In the genomic region with DNA sequence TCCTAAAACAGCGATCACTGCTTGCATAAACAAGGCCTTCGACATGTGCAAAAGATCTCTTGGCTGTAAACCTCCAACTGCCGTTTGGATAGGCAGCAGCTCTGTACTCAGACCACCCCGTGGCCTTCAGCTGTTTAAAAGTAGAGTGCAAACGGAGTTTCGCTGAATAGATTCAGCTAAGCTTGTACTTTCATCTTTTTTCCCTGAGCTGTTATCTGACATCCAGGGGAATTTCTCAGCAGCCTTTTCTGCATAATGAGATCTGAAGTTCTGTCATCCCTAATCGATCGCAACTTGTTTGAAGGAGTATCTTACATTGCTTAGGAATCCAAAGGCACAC, we compare ENCODE assay signal across 15 mouse cellular contexts.
DNase-seq lines count a peak whose midpoint lies in the region; ATAC-seq lines count a peak whose summit lies in the region.
"Had no signal": no experiment of that assay in that cellular context is flagged by ENCODE, and none has a peak within 500 bp of the region (broad histone marks: within the 10 kb centered on the region; RNA-seq: fewer than 3 reads in every experiment).

No protein-coding gene starts in this region.

- WGBS in lung, embryonic 16.5 days: 38% methylated on average over 8 of the region's 8 CpGs
- WGBS in intestine, embryonic 14.5 days: 40% methylated on average over 8 of the region's 8 CpGs

- ATAC-seq in lung, embryonic 16.5 days (ENCODE audit: low read depth): peak; percentile 86
- ATAC-seq in intestine, embryonic 14.5 days (replicated peaks; ENCODE audit: low FRiP score, low TSS enrichment, low read depth): no peak
- ATAC-seq: forebrain, embryonic 16.5 days had no signal

- DNase-seq in gastrocnemius, postnatal 10 days: peak; percentile 6
- DNase-seq in gastrocnemius, postnatal 36 days: no peak
- DNase-seq in lung, postnatal 25 days (ENCODE audit: low spot score): no peak
- DNase-seq in intestine, embryonic 14.5 days (ENCODE audit: low spot score): no peak
- DNase-seq in skeletal muscle tissue, adult 2 months (ENCODE audit: low read depth, low spot score): peak; percentile 15
- DNase-seq in urinary bladder, postnatal 25 days (ENCODE audit: low spot score): no peak
- DNase-seq in heart, postnatal 14 days: no peak
- DNase-seq: cerebellum, postnatal 10 days; heart, adult 18-20 months had no signal

- H3K4me1 ChIP-seq in lung, embryonic 16.5 days (replicated peaks; ENCODE audit: control insufficient read depth, insufficient read depth, low read length): no peaks in the 10 kb centered on the region
- H3K4me1 ChIP-seq in intestine, embryonic 14.5 days (replicated peaks; ENCODE audit: control insufficient read depth, insufficient read depth, low read length): no peaks in the 10 kb centered on the region
- H3K4me1 ChIP-seq: hindbrain, embryonic 13.5 days; kidney, embryonic 15.5 days; liver, embryonic 15.5 days; neural tube, embryonic 12.5 days had no signal

- no peaks in the 10 kb centered on the region for H3K36me3 ChIP-seq in lung, embryonic 16.5 days (ENCODE audit: control insufficient read depth, insufficient read depth, low read length)
- no peaks in the 10 kb centered on the region for H3K36me3 ChIP-seq in intestine, embryonic 14.5 days (ENCODE audit: control insufficient read depth, insufficient read depth, low read length)
- H3K36me3 ChIP-seq: hindbrain, embryonic 13.5 days; kidney, embryonic 15.5 days; liver, embryonic 15.5 days; neural tube, embryonic 12.5 days had no signal

- no peak overlapping the region for H3K27ac ChIP-seq in lung, embryonic 16.5 days (ENCODE audit: low read length)
- no peak overlapping the region for H3K27ac ChIP-seq in intestine, embryonic 14.5 days (ENCODE audit: low read depth)
- H3K27ac ChIP-seq: hindbrain, embryonic 13.5 days; kidney, embryonic 15.5 days; liver, embryonic 15.5 days; neural tube, embryonic 12.5 days had no signal

- no peaks in the 10 kb centered on the region for H3K27me3 ChIP-seq in lung, embryonic 16.5 days (ENCODE audit: control insufficient read depth, insufficient read depth, low read depth, low read length)
- H3K27me3 ChIP-seq in intestine, embryonic 14.5 days (replicated peaks; ENCODE audit: control insufficient read depth, insufficient read depth, low read length): no peaks in the 10 kb centered on the region
- H3K27me3 ChIP-seq: hindbrain, embryonic 13.5 days; kidney, embryonic 15.5 days; liver, embryonic 15.5 days; neural tube, embryonic 12.5 days had no signal

- no peak overlapping the region; the same call in 1 of the 2 replicates for H3K4me3 ChIP-seq in lung, embryonic 16.5 days (ENCODE audit: low read length)
- no peak overlapping the region for H3K4me3 ChIP-seq in intestine, embryonic 14.5 days (ENCODE audit: low read depth, low read length)
- H3K4me3 ChIP-seq: hindbrain, embryonic 13.5 days; kidney, embryonic 15.5 days; liver, embryonic 15.5 days; neural tube, embryonic 12.5 days had no signal

- intact Hi-C loops in gastrocnemius, postnatal 36 days (cut with DNase I): no loop called here
- intact Hi-C loops in heart, postnatal 14 days (cut with DNase I): no loop called here

- peak overlapping the region; percentile 27; the same call in 1 of the 2 replicates for H3K4me2 ChIP-seq in lung, embryonic 16.5 days (ENCODE audit: low read depth, low read length)
- peak overlapping the region; percentile 1; the same call in 1 of the 2 replicates for H3K4me2 ChIP-seq in intestine, embryonic 14.5 days (ENCODE audit: low read length)
- H3K4me2 ChIP-seq: hindbrain, embryonic 13.5 days; kidney, embryonic 15.5 days; liver, embryonic 15.5 days; neural tube, embryonic 12.5 days had no signal

- H3K9me3 ChIP-seq in lung, embryonic 16.5 days (ENCODE audit: control insufficient read depth, low read length): no peaks in the 10 kb centered on the region
- H3K9me3 ChIP-seq in intestine, embryonic 14.5 days (ENCODE audit: control insufficient read depth, low read length): no peaks in the 10 kb centered on the region
- H3K9me3 ChIP-seq: hindbrain, embryonic 13.5 days; kidney, embryonic 15.5 days; liver, embryonic 15.5 days; neural tube, embryonic 12.5 days had no signal

- no peak overlapping the region for H3K9ac ChIP-seq in lung, embryonic 16.5 days (ENCODE audit: low read length)
- no peak overlapping the region for H3K9ac ChIP-seq in intestine, embryonic 14.5 days (ENCODE audit: low read length)
- H3K9ac ChIP-seq: hindbrain, embryonic 13.5 days; kidney, embryonic 15.5 days; liver, embryonic 15.5 days; neural tube, embryonic 12.5 days had no signal

Comparison
In these comparisons a context has a peak if more than half of its experiments do, and no peak if none do; other contexts are left out.
1. DNase-seq: peak in gastrocnemius, postnatal 10 days (single experiment) and skeletal muscle tissue, adult 2 months (single experiment); none in gastrocnemius, postnatal 36 days (0 of 2), lung, postnatal 25 days (single experiment), intestine, embryonic 14.5 days (single experiment), urinary bladder, postnatal 25 days (single experiment) and heart, postnatal 14 days (0 of 2).